Mouse (Mus musculus) kidney, embryonic 14.5 days (tissue): ENCODE measurements around the gene Sidt2. TPM values are rescaled to one million over a fixed set of nuclear protein-coding genes. Genes with fewer than 3 reads are reported as not detected.

Source experiments
- ATAC-seq: fragments of 200-750 bp; cut with Nextera tagmentation; 2 replicates; pipeline ENCODE4 v1.8.0; 2017; ENCODE audit warnings: moderate number of reproducible peaks, mild to moderate bottlenecking, moderate TSS enrichment, moderate library complexity; ENCODE audit not compliant: low FRiP score, low TSS enrichment
- H3K27ac ChIP-seq: fragments of 300-500 bp; sonication (generic); 2 replicates; pipeline ENCODE4 v1.5.1; 2014; ENCODE audit warnings: low read depth, mild to moderate bottlenecking, low read length, moderate library complexity, mixed read lengths
- H3K27me3 ChIP-seq: fragments of 300-500 bp; sonication (generic); 2 replicates; pipeline ENCODE4 v1.6.1; 2014; ENCODE audit warnings: mild to moderate bottlenecking, low read length; ENCODE audit not compliant: control insufficient read depth, insufficient read depth
- H3K36me3 ChIP-seq: fragments of 300-500 bp; sonication (generic); 2 replicates; pipeline ENCODE4 v1.6.1; 2014; ENCODE audit warnings: low read length, mixed read lengths; ENCODE audit not compliant: control insufficient read depth, insufficient read depth
- H3K4me1 ChIP-seq: fragments of 300-500 bp; sonication (generic); 2 replicates; pipeline ENCODE4 v1.6.1; 2014; ENCODE audit warnings: low read length, mixed read lengths; ENCODE audit not compliant: control insufficient read depth, insufficient read depth
- H3K4me2 ChIP-seq: fragments of 300-500 bp; sonication (generic); replicated peaks from 2 replicates; pipeline ENCODE4 v1.6.1; 2014; ENCODE audit warnings: low read depth, mild to moderate bottlenecking, low read length
- H3K4me3 ChIP-seq: fragments of 300-500 bp; sonication (generic); 2 replicates; pipeline ENCODE4 v1.5.1; 2014; ENCODE audit warnings: mild to moderate bottlenecking, low read length
- H3K9ac ChIP-seq: fragments of 300-500 bp; sonication (generic); 2 replicates; pipeline ENCODE4 v1.6.1; 2014; ENCODE audit warnings: low read depth, mild to moderate bottlenecking, low read length, moderate library complexity
- H3K9me3 ChIP-seq: fragments of 300-500 bp; sonication (generic); 2 replicates; pipeline ENCODE4 v1.6.1; 2016; ENCODE audit warnings: low read length; ENCODE audit not compliant: control insufficient read depth
- WGBS: fragments of 180-500 bp; shearing (Covaris S2); extraction: QIAGEN DNeasy Blood & Tissue Kit; methylation state at CpG from one replicate; pipeline ENCODE4 v1.1.7; 2014; 5-methylcytosine and 5-hydroxymethylcytosine counted together
- polyA plus RNA-seq: library from polyadenylated mRNA; unstranded; fragments of >200 nt; fragmentation: Nextera tagmentation; extraction: Ambion mirVana; gene quantifications from 2 replicates; pipeline ENCODE4 v1.2.1, GENCODE M21; 2014

Gene Sidt2
- polyA plus RNA-seq, 1 experiment from 2014 or later = 42.3 TPM

DNA sequence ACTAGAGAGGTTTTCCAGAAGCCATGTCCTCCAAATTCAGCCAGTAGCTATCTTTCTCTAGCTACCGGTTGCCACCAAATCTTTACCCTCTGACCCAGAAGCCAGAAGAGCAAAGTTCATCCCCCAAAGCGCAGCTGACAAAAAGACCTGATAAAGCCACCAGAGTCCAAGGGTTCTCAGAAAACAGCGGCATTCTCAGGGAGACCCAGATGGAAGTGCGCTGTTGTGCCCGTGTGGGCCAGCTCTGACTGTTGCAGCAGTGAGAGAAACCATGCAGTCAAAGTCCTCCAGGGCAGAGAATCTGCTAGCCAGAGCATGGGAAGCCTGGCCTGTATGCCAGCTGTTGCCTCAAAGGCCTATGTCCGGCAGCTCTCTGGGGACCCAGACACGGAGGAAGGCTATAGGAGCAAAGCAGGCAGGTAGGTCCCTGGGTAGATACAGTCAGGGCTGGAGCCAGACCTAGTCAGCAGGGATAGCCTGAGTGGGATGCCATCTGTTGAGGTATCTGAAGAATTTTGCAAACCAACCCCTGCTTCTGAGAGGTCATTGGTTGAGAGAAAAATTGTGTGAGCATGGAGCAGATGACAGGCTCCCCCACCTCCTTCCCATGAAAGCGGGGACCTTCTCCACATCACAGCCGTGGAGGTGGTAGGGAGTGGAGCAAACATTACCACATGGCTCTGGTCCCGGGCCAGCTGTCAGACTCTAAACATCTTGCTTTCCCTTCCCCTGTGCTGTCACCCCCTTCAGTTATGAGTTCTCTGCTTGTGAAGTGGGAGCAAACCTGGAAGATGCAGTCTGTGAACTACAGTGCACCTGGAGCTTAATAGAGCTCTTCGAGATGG lies 22.3 kb downstream of the Sidt2 start:
- H3K27ac ChIP-seq = no peak overlapping the region
- peaks cover 10% of the 10 kb centered on the region; the same call in 1 of the 2 replicates for H3K4me1 ChIP-seq
- no peaks in the 10 kb centered on the region for H3K9me3 ChIP-seq
- H3K27me3 ChIP-seq = no peaks in the 10 kb centered on the region
- H3K9ac ChIP-seq = no peak overlapping the region
- H3K36me3 ChIP-seq = peaks cover 27% of the 10 kb centered on the region
- 67% methylated on average over 11 of the region's 11 CpGs for WGBS
- no peak overlapping the region for H3K4me2 ChIP-seq
- no peak overlapping the region for H3K4me3 ChIP-seq
- no peak for ATAC-seq

DNA sequence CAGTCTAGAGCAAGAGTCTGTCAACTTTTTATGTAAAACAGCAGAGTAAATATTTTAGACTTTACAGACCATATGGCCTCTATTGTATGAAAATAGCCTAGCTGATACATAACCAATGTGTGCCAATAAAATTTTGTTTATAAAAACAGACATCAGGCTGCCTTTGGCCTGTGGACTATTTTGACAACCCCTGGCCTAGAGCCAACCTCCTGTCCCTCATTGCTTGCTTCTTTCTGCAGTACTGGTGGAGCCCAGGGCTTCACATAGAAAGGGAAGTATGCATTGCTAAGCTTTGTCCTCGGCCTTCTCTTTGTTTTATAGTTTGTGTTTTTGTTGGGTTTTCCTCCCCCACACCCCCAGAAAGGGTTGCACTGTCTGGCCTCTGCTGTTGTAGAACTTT lies 23.1 kb downstream of the Sidt2 start:
- no peak overlapping the region for H3K4me3 ChIP-seq
- peaks cover 10% of the 10 kb centered on the region; the same call in 1 of the 2 replicates for H3K4me1 ChIP-seq
- no peak overlapping the region for H3K9ac ChIP-seq
- WGBS = 27% methylated on average over 1 of the region's 1 CpGs
- H3K27ac ChIP-seq = no peak overlapping the region
- H3K36me3 ChIP-seq = peaks cover 35% of the 10 kb centered on the region
- no peak for ATAC-seq
- H3K27me3 ChIP-seq = no peaks in the 10 kb centered on the region
- no peaks in the 10 kb centered on the region for H3K9me3 ChIP-seq
- H3K4me2 ChIP-seq = no peak overlapping the region

DNA sequence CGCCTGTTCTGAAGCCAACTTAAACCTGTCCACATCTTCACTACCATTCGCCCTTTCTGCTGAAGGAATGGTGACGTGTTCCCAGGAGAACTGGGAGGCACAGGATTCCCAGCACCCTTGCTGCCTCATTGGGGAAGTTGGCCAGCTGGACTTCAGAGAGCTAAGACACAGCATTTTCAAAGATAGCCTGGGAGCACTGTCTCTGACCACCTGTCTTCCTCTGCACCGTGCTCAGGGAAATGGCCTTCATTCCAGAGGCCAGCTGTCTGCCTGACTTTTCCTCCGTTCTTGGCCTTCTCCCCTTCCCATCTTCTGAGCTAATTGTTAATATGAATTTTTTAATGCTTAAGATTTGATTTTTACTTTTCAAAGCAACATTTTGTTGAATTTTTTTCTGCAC lies 25.8 kb downstream of the Sidt2 start:
- Histone ChIP-seq H3K4me2 (no peak overlapping the region), H3K27ac (no peak overlapping the region), H3K9ac (no peak overlapping the region), H3K9me3 (no peaks in the 10 kb centered on the region), H3K4me1 (0 out of 2 replicates have a peak, but pooled peaks cover 4% of the 10 kb centered on the region), H3K27me3 (no peaks in the 10 kb centered on the region), H3K4me3 (no peak overlapping the region), H3K36me3 (peaks cover 50% of the 10 kb centered on the region)
- ATAC-seq = no peak
- WGBS = 91% methylated on average over 5 of the region's 5 CpGs

DNA sequence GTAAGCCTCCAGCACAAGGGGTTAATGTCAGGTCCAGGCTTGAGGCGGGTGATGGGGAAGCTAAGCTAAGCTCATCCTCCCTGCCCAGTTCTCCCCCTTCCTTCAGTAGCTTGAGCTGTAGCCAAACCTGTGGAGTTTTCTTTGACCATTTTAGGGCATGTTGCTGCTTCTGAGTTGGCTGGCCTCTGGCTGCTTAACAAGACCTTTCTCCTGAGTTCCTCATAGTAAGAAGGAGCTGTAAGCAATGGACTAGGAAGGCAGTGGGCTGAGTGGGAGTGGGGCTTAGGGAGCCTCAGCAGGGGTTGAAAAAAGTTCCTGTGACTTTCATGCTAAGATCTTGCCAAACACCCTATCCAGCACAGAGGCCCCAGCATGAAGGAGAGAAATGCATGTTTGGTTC lies 35.2 kb downstream of the Sidt2 start:
- Histone ChIP-seq H3K27me3 (no peaks in the 10 kb centered on the region), H3K27ac (no peak overlapping the region)
- no peak for ATAC-seq

DNA sequence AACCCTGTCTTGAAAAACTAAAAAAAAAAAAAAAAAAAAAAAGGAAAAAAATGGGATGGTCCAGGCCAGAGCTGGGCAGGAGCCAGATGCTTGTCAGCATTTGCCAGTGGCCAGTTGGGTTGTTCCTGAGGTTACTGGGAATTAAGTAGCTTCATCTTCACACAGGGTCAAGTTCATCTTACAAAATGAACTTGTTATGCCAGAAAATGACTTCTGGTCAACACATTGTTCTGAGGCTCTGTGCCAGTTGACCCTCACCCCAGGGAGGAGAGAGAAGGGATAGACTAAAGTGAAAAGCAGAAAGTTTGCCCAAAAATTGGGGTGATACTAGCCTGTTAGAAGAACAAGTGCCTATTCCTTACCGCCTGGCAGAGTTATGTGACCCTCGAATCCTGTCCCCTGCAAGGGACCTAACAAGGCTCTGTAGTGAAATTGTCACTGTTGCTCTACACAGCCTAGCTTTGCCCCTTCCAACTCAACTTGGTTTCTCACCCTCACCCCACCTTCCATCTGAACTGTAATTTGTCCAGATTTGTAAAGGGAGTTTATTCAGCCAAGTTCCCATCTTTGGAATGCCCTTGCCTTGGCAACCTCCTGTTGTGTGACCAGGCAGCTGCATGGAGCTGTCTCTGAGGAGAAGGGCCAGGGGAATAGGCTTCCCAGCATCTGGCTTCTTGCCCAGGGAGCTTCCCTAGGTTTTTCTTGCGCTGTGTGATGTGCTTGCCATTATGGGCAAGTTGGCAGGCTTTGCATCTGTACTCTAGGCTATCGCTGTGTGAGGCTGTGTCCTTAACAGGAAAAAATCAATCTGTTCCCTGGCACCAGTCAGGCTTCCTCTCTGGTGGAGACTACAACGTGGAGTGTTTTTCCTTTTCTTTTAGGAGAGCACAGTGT lies 37.8 kb downstream of the Sidt2 start:
- no peak overlapping the region for H3K4me3 ChIP-seq
- H3K4me1 ChIP-seq = no peaks in the 10 kb centered on the region
- H3K4me2 ChIP-seq = no peak overlapping the region
- peaks cover 78% of the 10 kb centered on the region for H3K36me3 ChIP-seq
- H3K9me3 ChIP-seq = no peaks in the 10 kb centered on the region
- no peaks in the 10 kb centered on the region for H3K27me3 ChIP-seq
- no peak overlapping the region for H3K9ac ChIP-seq
- H3K27ac ChIP-seq = no peak overlapping the region
- WGBS = 87% methylated on average over 5 of the region's 5 CpGs
- ATAC-seq = no peak

More for the DNA sequence above, 35.2 kb downstream of the Sidt2 start:
- WGBS = 59% methylated on average over 1 of the region's 1 CpGs
- Histone ChIP-seq H3K4me2 (no peak overlapping the region), H3K4me3 (no peak overlapping the region), H3K36me3 (peaks cover 60% of the 10 kb centered on the region), H3K9me3 (no peaks in the 10 kb centered on the region), H3K4me1 (no peaks in the 10 kb centered on the region), H3K9ac (no peak overlapping the region)

DNA sequence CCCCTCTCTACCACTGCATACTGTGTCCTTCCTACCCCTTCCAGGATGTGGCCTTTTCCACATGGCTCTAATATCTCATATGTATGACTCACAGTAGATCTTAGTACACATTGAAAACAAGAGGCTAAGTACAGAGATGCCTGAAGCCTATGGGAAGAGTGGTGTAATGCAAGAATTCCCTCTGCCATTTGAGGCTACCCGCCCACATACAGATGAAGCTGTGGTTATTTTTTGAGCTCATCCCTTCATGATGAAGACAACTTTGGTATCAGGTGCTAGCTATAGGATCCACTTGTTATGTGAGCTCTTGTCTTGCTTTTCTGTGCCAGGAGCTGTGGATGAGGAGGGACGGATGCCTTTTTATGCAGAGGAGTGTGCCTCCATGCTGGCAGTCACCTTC lies 39.4 kb downstream of the Sidt2 start:
- no peak for ATAC-seq
- H3K36me3 ChIP-seq = peaks cover 89% of the 10 kb centered on the region

DNA sequence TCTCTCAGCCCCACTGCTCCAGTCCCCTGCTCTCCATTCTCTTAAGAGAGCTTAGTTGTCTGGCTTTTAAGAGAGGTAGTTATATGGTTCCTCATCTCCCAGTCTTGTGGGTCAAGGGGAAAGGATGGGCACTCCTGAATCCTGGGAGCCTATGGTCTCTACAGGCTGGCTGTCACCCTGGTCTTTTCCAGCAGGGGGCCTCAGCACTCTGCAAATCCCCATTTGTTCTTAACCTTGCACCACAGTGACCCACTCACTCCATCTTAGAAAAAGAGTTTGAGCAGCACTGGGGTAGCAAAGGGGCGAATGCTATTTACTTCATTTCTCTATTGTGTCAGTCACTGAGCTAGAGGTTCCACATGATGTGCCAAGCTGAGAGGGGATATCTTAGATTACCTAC lies 43.4 kb downstream of the Sidt2 start:
- H3K4me2 ChIP-seq = no peak overlapping the region
- H3K9ac ChIP-seq = no peak overlapping the region
- no peaks in the 10 kb centered on the region for H3K9me3 ChIP-seq
- H3K27me3 ChIP-seq = no peaks in the 10 kb centered on the region
- H3K4me3 ChIP-seq = no peak overlapping the region
- ATAC-seq = no peak
- 76% methylated on average over 1 of the region's 1 CpGs for WGBS
- no peak overlapping the region for H3K27ac ChIP-seq
- peaks cover 8% of the 10 kb centered on the region for H3K4me1 ChIP-seq
- H3K36me3 ChIP-seq = peaks cover 75% of the 10 kb centered on the region

More for the DNA sequence above, 39.4 kb downstream of the Sidt2 start:
- Histone ChIP-seq H3K27ac (no peak overlapping the region), H3K4me2 (no peak overlapping the region), H3K27me3 (no peaks in the 10 kb centered on the region), H3K4me3 (no peak overlapping the region), H3K9ac (no peak overlapping the region), H3K9me3 (no peaks in the 10 kb centered on the region), H3K4me1 (no peaks in the 10 kb centered on the region)
- WGBS = 91% methylated on average over 2 of the region's 2 CpGs

DNA sequence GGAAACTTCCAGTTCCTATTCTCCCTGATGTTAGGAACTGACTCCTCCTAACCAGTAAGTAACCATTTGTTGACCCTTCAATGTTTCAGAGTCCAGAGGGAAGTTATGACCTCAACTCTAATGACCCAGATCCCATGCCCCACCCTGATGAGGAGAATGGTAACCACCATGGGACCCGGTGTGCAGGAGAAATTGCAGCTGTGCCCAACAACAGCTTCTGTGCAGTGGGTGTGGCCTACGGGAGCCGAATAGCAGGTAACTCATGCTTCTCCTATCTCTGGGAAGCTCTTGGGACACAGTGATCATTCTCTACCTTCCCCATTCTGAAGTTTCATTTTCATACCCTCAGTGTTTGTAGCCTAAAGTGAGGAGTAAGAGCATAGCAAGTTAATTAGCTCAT lies 44.1 kb downstream of the Sidt2 start:
- Histone ChIP-seq H3K4me2 (no peak overlapping the region), H3K27me3 (no peaks in the 10 kb centered on the region), H3K9ac (no peak overlapping the region), H3K36me3 (peaks cover 70% of the 10 kb centered on the region), H3K4me1 (peaks cover 8% of the 10 kb centered on the region), H3K4me3 (no peak overlapping the region), H3K27ac (no peak overlapping the region), H3K9me3 (no peaks in the 10 kb centered on the region)
- no peak for ATAC-seq
- WGBS = 85% methylated on average over 3 of the region's 3 CpGs

DNA sequence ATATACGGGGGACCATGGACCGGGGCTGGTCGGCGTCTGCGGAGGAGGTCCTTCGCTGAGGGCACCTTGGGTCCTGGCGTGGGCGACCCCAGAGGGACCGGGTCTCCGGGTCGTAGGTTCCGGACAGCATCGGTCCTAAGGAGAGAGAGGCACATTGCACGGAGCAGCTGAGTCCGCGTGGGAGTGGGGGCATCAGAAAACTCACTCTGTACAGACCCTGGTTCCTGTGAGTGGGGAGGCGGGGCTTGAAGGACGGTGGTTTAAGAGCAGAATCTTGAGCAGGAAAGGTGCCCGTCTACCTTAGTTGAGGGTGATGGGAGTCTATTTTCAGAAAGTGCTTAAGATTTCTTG lies 48.0 kb downstream of the Sidt2 start:
- Histone ChIP-seq H3K36me3 (peaks cover 40% of the 10 kb centered on the region), H3K4me2 (peak overlapping the region; percentile 81), H3K4me1 (peaks cover 16% of the 10 kb centered on the region), H3K27ac (peak overlapping the region; percentile 90), H3K9ac (peak overlapping the region; percentile 96), H3K9me3 (no peaks in the 10 kb centered on the region), H3K4me3 (peak overlapping the region; percentile 96), H3K27me3 (no peaks in the 10 kb centered on the region)
- 0% methylated on average over 19 of the region's 19 CpGs for whole genome bisulfite sequencing
- ATAC-seq = no peak; the same call in none of the 2 replicates
